Mouse (Mus musculus): Measurements from ENCODE around the gene Cap1. TPM values are rescaled to one million over a fixed set of nuclear protein-coding genes. Genes with fewer than 3 reads are reported as not detected.

Gene Cap1
- polyA plus RNA-seq, 2 experiments from 2014 or later: 298 to 352 TPM

DNA sequence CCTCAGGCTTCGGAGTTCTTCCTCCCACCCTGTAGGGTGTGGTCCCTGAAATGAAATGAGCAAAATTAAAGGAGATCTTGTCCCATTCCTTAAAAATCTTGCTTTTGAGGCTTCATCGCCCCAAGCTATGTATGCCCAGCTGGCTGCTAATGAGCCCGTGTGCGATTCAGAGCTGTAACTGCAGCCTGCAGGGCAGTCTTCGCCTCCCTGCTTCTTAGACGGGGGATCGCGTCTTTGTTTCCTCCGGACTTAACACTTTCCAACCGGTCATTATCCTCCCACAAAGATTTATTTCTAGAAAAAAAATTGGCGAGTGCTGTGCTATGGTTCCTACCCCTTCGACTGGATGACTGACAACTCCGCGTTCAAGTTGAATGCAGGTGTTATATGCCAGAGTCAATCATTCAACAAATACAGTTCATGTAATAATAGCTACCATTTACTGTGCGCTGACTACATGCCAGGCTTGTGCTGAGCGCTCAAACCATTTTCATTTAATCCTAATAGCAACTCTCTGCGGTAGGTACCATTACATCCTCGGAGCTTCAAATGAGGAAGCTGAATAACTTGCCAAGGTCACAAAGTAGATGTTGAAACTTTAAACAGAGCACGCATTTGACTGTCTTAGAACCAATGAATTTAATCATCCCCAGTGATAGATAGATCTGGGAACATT, 861 bp upstream of the Cap1 start:
- peak; percentile 10 for ATAC-seq

DNA sequence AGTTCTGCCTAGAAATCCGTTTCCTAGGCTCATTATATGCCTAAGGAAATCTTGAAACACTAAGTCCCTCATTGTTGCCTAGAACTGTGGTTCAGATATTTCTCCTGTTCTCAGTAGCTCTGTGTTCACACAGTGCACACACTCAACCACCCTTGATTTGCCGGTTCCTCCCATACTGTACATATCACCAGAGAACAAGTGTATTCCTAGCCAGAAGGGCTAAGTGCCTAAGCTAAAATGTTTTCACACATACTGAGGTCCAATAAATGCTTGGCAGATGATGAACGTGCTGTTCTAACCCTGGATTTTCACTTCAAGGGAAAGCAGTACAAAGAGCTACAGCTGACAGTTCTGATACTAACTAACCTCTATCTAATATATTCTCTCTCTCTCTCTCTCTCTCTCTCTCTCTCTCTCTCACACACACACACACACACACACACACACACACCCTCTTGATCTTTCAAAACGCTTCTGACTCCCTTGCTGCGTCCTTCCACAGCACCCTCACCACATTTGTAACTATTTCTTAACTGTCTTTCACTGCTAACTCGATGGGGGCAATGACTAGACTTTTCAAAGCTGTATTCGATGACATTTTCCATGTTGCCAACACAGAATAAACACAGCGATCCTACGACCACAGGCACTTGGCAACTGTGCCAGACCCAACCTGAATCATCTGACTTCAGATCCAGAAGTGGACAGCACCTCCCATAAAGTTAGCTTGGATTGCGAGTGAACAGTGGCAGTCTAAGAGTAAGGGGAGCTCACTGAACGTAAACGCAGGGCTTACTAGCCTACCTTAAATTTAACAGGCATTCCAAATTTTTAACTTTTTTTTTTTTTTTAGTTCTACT, 1.1 kb downstream of the Cap1 start:
- ATAC-seq: no peak

DNA sequence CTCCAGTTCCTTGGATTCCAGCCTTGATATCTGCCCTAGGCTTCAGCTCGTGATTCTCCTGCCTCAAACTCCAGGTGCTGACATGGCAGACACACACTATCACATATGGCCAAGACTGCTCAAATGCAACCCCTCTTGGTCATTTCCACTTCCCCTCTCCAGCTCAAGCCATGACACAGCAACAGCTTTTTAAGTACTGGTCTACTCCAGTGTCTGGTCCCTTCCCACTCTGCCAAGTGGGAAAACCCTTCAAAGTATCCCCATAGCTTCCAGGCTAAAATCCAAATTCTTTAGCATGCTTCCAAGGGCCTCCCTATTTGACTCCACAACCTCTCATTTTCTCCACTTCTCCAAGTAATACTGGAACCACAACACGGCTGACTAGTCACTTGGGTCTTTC, 1.8 kb downstream of the Cap1 start:
- ATAC-seq: no peak

DNA sequence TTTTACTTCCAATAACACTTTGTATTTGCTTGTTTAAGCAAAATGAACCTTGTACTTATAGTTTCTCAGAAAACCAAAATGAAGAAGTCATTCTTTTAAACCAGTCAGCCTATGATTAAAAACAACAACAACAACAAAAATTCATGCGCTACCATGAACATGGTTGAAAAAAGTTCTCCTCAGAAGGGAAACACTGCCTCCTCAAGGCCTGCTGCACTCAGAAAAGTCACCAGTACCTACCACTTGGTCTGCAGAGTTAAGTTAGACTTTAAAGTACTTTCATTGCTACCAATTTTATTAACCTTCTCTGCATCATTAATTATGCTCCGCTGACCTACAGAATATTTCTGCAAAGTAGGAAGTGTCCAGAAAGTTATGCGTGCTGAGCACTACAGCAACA, 2.6 kb downstream of the Cap1 start:
- no peak for ATAC-seq

DNA sequence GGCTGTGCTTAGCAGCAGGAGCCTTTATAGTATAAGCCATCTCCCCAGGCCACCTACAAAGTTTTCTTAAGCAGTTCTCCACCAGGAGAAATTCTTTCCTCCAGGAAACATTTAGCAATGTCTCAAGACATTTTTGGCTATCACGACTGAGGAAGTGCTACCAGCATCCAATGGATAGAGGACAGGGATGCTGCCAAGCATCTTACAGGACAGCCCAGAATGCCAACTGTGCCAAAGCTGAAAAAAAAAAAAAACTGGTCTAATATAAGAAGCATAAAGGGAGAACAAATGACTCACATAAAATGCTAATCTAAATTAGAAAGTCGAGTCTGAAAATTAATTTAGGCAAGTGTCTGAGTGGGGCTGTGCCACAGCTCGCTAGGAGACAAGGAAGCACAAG, 3.3 kb downstream of the Cap1 start:
- ATAC-seq: no peak

DNA sequence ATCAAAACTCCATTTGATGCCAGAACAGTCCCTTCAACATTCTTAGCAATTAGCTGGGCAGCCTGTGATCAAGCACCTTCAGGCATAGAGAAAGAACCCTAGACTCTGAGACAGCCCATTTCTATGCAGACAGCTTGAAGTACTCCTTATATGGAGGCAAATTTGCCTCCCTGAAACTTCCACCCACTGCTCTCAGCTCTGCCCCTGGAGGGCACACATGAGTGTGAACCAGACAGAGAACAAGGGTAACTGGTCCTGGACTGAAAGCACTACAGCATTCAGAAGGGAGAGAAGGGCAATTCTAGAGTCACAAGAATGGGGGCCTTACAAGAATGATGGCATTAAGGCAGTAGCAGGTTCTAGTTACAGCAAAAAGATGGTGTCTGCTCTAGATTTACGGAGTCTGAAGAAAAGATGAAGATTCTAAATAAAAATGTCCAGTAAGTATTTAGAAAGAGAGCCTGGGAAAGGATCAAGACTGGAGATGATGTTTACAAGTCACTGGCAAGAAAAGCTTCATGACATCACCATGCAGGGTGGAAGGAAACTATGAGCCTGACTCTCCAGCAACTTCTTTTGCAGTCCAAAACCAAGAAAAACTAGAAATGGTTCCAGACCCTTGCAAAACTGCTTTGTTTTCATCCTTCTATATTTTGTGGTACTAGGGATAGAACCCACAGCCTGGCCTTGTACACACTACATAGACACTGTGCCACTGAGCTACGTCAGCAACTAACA, 7.4 kb downstream of the Cap1 start:
- peak; percentile 76 for ATAC-seq

DNA sequence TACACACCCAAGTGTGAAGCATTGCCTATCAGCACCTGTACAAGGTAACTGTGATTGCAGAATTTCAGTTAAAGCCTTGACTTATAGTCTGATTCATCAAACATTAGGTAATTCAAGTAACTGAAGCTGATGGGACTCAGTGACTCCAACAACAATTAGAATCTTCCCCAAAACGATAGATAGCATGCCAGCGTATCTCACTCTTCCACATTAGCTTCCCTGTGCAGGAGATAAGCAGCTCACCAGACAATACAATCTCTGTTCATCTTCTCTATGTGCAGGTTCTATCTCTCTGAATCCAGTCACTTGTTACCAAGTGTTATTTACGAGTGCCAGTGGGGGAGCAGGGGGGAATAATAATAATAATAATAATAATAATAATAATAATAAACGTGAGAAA, 12.3 kb downstream of the Cap1 start:
- ATAC-seq: no peak

DNA sequence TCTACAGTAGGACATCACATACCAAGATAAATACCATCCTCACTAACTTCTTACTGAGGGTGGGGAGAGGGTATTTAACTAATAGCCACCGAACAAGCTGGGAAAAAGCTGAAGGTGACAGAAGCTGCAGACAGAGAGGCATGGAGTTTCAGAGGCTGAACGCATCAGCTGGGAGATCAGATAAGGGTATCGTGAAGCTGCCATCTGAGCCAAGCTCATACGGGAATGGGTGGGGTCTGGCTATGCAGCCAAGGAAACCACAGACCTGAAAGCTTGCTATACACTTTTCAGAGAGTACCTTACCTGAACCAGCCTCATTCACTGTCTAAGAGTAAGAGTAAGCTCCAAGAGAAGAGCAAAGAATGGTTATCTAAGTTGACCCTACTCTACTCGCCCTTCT, 12.9 kb downstream of the Cap1 start:
- peak; percentile 31 for ATAC-seq

DNA sequence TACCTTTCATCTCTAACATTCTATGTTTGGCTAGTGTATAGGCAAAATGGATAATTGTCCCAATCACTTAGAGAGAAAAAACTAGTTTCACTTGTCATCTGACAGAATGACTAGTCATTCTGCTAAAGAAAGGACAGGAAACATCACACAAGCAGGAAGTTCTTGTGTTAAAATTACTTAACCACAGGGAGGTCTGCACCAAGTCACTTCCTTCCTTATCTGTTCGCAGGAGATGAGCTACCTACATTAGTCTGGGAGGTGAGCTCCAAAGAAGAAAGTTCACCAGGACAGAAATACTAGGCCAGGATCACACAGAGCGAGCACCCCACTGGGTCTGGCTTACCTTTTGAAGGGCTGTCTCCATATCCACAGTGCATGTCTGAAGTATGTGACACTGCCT, 13.9 kb downstream of the Cap1 start:
- ATAC-seq: peak; percentile 89

DNA sequence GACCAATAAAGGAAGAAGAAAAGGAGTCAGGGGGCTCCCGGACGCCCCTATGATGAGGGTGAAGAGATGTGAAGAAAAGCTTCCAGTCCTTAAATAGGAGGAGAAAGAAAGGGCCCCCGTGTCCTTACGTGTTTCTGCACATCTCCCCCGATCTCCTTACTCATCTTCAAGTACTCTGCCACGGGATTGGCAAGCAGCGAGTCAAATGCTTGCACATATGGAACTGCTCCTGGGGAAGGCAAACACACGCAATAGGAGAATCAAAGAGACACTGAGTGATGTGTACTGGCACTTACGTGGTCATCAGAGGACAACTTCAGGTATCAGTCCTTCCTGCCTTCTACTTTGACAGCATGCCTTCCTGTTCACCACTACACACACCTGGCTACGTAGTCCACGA, 14.6 kb downstream of the Cap1 start:
- ATAC-seq: no peak

DNA sequence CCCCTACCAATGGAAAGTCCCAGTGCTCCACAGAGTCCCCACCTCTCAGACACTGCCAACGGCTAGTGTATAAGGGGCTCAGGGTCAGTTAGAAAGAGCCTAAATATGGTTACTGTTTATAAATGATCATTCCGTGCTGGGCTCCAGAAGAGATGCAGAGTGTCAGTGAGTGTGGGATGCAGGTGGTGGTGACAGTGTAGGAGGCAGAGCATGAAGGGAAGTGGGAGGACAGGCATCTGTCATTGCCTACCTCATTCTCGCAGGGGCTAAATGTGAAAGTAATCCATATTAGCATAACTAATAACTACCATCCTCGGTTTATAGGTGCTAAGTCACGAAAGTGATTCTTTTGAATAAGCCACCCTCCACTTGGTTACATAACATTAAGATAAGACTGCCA, 15.1 kb downstream of the Cap1 start:
- no peak for ATAC-seq

DNA sequence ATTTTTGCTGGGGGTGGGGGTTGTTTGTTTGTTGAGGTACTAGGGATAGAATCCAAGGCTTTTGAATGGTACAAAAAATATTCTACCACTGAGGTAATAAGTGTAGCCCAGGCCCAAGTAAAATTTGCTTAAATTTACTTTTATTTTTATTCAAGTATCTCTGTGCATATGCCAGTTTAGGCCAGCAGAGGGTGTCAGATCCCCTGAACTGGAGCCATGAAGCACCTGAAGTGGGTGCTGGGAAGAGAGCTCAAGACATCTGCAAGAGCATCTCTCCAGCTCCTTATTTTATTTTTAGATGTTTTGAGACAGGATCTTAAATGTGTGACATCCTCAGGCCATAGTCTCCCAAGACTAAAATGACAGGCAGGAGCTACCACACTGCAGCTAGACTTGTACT, 15.8 kb downstream of the Cap1 start:
- peak; percentile 13 for ATAC-seq

DNA sequence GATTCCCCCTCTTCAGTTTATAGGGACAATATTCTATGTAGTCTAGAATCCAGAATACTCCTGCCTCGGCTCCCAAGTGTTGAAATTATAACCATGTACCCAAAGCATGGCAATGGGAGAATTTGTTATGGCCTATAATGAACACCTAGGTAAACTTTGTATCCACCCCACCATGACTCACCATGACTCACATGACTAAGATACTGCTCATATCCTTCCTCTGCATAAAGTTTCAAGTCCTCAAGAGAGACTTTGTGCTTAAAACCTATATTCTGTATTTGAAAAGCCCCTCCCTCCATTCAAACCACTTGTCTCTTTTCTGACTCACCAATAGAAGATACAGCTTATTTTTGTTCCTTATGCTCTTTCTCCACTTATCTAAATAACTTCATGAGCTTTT, 17.8 kb downstream of the Cap1 start:
- no peak for ATAC-seq

DNA sequence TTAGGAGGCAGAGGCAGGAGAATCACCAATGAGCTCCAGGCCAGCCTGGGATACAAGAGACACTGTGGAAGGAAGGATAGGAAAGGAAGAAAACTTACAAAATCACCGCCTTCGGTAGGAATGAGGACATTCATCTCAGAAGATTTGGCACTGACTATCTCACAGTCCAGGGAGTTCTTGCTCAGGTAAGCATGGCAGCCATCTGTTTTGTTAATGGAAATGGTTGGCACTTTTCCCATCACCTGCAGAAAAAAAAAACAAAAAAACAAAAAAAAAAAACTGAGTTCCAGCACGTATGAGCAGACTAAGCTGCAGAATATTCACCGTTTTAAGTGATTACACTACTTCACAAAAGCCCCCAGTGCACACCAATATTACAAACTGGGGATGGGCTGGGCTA, 24.0 kb downstream of the Cap1 start:
- ATAC-seq: no peak

DNA sequence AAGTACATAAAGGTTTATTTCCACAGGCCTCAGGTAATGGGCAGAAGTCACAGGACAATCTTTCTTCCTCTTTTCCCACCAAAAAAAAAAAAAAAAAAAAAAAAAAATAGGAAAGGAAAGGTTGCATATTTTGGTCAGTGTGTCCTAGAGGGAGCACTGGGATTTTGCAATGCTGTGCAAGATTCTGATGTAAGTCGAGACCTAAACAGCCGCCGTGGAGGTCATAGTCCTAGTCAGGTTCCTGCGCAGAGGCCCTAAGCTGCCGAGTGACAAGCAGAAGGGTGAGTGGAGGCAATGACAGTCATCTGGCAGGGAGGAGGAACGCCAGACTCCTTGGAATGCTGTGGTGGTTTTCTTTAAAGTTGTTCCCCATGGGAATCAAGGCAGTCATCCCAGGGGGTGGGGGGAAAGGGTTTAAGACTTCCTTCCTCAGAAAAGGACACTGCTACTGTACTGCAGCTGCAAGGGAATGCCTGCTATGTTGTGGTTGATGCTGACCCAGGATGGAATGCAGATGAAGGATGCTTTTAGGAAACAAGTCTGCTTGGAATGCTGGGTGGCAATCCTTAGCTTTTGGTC, 26.7 kb downstream of the Cap1 start:
- no peak for ATAC-seq

DNA sequence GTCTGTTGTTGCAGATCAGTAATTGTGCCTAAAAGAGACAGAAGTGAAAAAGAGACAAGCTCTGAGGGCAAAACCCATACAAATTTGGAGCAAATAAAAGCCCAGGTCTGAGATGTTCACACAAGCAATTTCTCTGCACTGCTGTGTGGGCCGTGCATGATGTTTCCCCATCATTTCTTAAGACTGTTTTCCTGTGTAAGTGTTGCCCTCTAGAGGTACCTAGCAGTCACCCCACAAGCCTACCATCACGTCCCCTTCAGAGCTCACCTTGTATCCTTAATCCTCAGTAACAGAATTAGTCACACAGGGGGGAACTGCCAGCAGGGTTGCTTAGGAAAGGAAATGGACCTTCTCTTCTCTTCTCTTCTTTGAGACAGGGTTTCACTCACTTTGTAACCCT, 27.9 kb downstream of the Cap1 start:
- ATAC-seq: peak; percentile 43

DNA sequence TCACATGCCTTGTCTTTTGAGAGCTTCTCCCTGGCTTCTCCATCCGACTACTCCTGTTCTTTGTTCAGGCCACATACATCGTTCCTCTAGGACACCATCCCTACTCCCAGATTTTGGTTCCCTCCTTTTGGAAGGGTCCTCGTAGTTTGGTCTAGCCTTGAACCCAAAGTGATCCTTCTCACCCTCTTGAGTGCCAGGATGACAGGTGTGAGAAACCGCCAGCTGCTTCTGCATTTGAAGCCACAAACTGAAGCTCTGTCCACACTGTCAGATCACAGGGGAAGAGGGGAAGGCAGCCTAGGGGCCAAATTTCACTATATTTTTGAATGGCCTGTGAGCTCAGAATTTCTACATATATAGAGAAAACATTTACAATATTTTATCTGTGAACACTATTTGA, 31.1 kb downstream of the Cap1 start:
- no peak for ATAC-seq

DNA sequence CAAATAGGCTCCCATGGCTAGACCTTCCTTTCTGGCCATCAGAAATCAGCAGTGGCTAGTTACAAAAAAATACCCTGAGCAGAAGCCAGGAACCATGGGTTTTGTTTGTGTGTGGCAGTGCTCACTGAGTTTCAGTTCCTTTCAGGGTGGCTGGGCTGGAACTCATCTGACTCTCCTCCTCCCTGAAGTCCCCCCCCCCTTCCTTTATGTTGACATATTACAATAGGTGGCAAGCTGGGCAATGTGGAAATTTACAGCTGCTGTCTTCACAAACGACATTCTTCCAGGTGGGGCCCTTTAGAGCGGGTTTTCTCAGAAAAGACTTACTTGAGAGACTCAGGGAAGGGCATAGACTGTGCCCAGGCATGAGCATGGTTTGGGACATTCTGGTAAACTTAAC, 32.2 kb downstream of the Cap1 start:
- ATAC-seq: no peak

DNA sequence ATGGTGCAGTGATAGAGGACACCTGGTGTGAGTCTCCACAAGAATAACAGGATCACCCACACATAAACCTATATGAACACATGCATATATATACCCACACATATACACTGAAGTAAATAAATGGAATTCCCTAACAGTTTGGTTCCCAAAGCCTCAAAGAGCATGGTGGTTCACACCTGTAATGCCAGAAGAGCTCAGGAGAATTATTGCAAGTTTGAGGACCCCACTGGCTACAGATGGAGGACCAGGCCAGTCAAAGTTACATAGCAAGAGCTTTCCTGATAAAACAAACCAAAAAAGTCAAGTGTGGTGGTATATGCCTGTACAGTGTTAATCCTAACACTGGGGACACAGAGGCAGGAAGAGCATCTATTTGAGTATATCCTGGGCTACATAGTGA, 34.3 kb downstream of the Cap1 start:
- no peak for ATAC-seq

DNA sequence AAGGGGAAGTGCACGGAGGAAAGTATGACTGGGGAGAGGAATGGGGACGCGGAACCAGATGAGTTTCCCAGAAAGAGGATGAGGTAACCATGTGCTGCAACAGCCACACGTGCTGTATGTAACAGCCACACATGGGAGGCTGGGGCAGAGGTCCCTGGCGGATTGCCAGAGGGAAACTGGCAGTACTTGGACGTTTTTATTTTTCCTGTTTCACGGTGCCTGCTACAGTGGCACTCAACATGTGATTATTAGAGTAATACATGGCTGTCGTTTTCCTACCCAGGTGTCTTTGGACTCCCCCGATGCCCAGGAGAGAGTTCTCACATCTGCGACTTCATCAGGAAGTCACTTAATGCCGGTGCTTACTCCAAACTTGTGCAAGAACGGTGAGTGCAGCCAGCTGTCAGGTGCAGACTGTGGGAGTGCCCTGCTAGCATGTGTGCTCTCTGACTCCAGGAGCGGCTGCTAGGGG, 37.7 kb downstream of the Cap1 start:
- peak; percentile 44 for ATAC-seq

DNA sequence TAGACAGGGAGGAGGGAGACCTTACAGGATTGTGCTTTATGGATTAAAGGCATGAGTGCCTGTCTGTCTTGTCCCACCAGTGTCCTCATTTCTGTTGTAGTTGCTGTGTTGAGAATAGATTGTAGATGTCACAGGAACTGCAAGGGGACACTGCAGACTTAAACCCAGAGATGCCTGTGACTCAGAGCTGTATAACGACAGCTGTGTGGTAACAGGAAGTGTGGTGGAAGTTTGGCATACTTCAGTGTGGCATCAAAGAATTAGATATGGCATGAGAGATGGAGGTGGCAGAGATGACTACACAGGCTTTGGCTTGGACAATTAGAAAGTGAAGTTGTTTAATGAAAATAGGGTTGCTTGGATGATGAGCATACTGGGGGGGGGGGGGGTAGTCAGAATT, 47.4 kb downstream of the Cap1 start:
- ATAC-seq: peak; percentile 48

DNA sequence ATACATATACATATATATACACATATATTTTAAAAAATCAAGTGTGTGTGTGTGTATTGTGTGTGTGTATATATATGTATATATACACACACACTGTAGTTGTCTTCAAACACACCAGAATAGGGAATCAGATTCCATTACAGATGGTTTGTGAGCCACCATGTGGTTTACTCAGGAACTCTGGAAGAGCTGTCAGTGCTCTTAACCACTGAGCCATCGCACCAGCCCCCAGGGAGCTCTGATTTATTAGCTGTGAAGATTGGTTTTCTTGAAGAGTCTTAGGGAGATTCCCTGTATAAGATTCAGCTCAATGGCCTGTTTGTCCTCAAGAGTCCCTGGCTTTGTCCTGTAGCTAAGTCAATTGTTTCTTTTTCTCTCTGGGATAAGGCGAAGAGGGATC, 47.9 kb downstream of the Cap1 start:
- no peak for ATAC-seq

DNA sequence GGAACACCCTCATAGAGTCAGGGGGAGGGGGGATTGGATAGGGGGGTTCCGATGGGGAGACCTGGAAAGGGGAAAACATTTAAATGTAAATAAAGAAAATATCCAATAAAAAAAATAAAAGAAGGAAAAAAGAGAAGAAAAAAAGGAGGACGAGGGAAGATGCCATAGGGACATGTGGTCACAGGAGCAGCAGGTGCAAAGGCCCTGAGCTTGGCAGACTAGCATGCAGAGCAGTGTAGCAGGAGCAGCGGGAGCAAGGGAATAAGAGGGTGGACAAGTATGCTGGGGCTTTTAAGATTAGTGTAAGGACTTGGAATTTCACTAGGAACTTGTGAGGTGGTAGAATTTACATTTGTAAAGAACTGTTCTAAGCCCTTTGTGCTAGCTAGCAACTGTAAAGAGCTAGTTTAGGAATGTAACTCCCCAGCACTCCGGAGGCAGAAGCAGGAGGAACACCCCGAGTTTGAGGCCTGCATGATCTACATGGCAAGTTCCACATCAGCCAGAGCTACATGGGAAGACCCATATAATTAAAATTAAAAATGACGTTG, 48.6 kb downstream of the Cap1 start:
- no peak for ATAC-seq
